Mouse (Mus musculus) bone marrow macrophage, adult 2 months (primary cell): ENCODE data around the gene B230118H07Rik.

Experiments used
- CTCF ChIP-seq: IDR thresholded peaks from 2 replicates; pipeline ENCODE4 v1.5.1; 2012; ENCODE audit warnings: low read depth, mild to moderate bottlenecking, low read length, moderate library complexity
- POLR2A ChIP-seq: IDR thresholded peaks from 2 replicates; pipeline ENCODE4 v1.6.1; 2012; ENCODE audit warnings: mild to moderate bottlenecking, low read depth, low read length, borderline replicate concordance

DNA sequence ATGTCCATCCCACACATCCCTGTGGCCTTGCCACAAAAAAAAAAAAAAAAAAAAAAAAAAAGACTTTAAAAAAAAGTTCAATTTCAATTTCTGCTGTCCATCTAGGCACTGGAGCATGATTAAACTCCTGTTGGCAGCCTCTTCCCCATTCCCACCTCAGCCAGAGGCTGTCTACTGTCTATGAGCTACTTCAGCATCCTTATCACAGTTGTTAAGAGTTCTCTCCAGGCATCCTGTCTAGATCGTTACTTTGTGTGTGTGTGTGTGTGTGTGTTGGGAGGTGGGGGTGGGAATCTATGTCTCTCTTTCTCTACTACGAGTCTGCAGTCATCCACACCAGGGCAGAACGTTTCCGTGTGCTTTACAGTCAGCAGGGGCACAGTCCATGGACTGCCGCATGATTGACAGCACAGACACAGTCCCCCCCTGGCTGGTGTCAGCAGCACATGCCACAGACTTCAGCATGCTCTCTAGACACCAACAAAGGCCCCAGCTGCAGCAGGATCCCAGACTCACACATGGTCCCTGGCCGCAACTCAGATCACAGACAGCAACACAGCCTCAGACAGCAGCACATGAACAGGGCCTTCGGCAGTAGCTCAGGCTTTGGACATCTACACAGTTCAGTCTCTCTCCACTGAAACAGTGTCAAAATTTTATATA, 41.0 kb downstream of the B230118H07Rik start:
- no peak for TF ChIP-seq CTCF
- TF ChIP-seq POLR2A: no peak
